Mouse (Mus musculus) monocyte, adult 2 months (primary cell): ENCODE measurements around the gene Ankrd9.

Source experiments
- DNase-seq, 2 experiments: peaks; one replicate each; pipeline ENCODE4 v3.0.0; 2022; ENCODE audit warnings: low spot score in 2 of 2, low read depth in 1 of 2

Ankrd9 gene

DNA sequence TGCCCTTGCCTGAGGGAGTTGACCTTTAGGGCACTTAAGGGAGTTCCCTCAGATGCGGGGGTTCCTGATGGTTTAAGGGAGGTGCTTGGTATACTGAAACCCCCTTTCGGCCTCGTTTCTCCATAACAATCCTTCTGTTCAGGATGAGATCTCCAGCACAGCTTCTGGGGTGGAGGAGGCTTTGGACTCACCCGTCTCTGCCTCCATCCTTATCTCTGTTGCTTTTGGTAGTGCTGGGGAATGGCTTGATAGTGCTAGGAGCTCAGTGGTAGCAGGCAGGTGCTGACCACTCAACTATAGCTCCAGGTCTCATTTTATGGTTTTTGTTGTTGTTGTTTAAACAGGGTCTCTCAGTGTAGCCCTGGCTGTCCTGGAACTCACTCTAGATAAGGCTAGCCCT lies 12.8 kb downstream of the Ankrd9 start:
- DNase-seq: no peak

DNA sequence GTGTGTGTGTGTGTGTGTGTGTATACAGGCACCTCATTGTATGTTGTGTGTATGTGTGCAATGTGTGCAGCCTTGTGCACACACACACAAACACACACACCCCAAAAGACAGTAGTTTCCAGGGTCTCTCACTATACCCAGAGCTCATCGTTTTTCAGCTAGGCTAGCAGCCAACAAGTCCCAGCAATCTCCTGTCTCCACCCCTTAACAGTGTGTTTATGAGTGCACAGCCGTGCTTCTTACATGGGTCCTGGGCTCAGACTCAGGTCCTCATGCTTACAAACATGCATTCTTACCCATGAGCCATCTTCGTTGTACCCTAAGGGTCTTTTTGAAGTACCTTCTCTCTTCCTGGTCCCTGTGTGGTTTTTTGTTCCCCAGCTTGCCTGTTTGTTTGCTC lies 13.3 kb downstream of the Ankrd9 start:
- DNase-seq: no peak

DNA sequence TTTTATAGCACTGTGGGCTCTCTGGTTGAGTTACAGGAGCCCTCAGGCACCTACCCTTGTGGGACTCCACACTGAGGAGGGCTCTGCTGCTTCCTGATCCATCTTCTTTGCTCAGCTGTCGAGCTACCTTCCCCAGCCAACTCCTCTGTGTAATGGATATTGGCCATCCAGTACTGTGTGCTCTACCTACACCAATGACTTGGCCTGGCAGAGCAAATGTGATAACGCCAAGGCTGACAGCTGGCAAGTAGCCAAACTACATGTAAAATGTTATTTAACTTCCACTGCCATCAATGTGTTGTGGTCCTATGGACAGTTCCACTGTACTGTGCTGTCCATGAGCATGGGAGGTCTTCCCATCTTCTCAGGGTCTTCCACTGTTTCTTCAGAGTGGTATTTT lies 16.9 kb downstream of the Ankrd9 start:
- no peak for DNase-seq

DNA sequence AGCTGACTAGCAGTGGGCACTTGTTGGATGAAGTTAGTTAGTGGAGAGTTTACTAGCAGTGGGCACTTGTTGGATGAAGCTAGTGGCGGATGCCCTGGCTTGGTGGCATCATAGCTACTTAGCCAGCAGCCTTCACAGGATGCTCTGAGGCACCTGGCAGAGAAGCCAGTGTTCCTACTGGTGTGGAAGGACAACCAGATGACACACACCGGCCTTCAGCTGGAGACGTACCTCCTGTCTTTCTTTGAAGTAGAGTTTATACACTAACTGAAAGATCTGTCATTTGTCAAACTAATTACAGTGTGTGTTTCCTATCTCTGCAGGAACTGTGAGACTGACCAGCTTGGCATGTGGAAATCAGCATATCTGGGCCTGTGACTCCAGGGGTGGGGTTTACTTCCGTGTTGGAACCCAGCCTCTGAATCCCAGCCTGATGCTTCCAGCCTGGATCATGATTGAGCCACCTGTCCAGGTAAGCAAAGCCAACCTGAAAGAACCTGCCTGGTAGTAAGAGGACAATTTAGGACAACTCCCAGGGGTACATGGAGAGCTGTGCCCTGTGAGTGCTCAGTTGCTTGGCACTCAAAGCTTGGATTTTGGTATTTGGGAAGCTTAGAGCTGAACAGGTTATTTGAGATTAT lies 24.4 kb downstream of the Ankrd9 start:
- DNase-seq: no peak

DNA sequence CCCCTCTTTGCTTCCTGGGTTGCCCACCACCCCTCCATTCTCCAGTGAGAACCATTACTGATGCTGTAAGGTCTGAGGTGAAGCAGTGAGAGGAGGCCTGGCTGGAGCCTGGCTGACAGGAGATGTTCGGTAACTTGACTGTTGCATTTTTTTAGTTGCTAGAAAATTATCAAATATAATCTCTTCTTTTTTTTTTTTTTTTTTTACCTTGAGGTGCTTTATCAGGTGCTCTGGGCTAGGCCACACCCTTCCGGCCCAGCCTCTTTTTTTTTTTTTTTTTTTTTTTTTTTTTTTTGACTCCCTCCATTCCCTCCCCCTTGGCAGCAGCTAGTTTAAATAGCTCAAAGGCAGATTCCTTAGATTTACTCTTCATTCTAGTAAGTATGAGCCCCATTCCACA lies 24.9 kb downstream of the Ankrd9 start:
- no peak for DNase-seq

DNA sequence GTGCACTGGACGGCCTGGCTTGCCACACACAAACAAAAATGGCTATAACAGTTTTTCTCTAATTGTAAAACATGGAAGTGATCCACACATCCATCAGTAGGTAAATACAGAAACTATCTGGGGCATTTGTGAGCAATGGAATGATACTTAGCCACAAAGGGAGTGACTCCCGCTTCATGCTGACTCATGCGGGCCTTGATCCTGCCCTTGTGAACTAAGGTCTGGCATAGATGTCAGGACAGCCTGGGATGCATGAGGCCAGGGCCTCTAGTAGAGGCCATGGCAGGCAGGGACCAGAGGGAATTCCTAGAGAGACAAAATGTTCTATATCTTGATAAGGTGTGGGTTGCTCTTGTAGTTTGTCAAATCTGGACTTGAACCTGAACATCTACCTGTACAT lies 25.4 kb downstream of the Ankrd9 start:
- no peak for DNase-seq

DNA sequence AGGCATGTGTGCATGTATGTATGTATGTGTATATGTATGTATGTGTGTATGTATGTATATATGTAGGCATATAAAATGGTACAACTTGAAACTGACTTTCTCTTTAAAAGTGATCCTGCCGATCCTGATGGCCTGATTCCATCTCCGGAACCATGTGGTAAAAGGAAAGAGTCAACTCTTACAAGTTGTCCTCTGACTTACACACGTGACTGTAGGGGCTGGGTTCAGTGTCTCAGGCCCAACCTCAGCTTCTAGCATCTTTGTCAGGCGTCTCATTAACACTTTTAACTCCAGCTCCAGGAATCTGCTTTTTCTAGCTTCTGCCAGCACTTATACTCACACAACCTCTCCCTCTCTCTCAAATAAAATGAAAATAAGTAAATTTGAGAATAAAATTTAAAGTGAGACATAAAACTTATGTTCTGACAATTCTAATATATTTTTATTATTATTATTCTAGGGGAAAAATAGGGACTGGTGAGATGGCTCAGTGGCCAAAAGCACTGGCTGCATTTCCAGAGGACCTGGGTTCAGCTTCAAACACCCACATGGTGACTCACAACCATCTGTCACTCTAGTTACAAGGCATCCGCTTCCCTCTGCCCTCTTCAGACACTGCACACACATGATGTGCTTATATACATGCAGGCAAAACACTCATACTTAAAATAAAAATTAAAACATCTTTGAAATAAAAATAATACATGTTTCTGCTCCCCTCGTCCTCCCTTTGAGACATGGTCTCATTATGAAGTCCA lies 26.0 kb downstream of the Ankrd9 start:
- DNase-seq: no peak

DNA sequence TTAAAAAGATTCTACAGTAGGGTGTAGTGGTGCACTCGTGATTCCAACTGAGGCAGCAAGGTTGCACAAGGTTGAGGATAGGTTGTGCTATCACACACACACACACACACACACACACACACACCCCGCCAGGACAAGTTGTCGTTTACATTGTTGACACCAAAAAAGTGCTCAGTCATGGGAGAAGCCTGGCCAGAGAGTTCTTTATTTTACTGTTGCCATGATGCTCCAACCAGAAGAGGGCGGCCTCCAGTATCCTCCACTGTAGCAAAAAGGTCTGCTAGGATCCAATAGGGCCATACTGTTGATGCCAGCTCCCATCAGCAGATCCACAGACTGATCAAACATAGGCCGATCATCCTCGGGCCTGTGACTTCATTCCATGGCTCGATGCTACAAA lies 27.6 kb downstream of the Ankrd9 start:
- DNase-seq: no peak

DNA sequence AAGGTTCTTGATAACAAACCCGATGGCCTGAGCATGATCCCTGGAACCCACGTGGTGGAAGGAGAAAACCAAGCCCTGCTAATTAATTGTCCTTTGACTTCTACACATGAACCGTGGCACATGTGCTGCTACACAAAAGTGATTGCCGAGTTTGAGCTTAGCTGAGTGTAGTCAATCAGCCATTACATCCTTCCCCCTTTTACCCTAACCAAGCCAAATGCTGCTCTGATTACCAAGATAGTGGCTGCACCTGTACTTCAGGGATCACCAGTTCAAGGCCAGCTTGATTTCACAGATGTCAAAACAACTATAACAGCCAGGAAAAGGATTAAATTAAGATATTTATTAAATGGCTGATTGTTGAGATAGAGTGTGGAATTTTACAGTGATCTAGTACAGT lies 28.7 kb downstream of the Ankrd9 start:
- DNase-seq: no peak

DNA sequence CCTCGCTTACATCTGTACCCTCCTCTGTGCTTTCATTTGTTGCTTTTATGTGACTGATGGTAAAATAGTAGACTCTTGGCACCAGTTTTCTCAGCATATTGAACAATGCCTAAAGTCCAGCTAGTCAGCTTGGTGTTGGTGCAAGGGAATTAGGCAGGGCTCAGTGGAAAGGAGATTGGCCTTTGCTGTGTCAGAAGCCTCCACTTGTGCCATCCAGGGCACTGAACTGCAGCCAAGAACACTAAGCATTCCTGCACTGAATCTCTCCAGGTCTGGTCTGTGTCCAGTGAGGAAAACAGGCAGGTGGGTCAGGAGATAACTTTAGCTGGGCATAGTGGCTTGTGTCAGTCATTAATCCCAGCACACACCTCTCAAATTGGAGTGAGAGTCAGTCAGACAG lies 29.4 kb downstream of the Ankrd9 start:
- no peak for DNase-seq

DNA sequence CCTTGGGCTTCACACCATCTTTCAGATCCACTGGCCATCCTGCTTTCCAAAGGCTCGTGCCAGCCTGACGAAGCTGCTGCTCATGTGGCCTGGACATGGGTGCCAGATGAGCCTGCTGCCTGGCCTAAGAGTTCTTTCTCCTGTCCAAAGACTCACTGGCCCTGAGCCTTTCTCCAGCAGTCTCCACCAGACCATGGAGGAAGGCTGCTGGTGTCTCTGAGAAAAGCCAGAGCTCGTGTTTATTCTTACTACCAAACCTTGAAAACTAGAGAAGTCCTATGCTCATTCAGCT lies 30.0 kb downstream of the Ankrd9 start:
- no peak for DNase-seq

DNA sequence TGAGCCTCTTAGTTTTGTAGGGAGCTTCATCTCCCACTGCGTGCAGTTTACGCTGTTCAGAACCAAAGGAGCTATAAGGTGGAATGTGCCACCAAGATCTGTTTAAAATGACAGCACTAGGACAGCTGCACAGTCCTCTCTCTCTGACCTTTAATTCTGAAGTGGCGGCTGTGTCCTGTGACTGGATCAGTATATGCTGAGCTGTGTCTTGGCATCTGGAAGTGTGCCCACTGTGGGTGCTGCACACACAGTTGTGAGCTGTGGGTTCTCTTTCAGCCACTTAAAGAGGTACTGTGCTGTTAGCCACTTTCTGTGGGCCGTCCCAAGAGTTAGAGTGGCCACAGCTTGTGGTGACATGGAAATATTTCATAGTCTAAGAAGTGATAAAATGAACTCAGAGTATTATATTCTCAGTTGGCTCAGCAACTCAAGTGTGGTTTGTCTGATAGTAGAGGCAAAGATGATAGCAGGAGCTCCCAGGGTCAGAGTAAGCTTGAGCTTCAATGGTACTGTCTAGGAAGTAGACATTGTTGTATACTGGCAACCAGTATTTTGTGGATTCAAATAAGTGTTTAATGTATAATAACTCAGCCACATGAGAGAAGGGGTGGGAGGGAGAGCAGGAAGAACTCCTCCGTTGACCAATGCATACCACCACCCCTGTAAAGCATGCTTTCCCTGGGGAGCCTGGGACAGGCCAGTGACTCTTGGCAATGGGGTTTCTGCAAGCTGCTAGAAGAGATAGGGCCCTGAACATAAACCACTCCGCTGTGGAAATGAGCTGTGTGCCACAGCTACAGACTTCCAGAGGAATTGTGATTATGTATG lies 30.5 kb downstream of the Ankrd9 start:
- no peak for DNase-seq

DNA sequence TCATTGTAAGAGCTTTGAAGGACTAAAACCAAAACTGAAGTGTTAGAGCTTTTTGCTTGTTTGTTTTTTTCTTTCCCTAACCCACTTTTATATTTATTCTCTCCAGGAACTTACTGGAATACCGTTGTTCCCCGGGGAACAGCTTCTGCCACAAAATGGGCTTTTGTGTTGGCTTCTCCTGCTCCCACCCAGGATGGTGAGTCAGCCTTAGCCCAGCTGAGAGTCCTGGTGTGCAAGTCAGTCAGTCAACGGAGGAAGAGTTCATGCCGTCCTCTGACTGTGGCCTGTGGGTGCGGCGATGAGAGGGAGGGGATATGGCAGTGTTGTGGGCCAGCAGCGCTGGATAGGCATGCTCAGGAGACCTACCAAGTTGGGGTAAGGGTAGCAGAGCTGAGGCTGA lies 32.6 kb downstream of the Ankrd9 start:
- no peak for DNase-seq

DNA sequence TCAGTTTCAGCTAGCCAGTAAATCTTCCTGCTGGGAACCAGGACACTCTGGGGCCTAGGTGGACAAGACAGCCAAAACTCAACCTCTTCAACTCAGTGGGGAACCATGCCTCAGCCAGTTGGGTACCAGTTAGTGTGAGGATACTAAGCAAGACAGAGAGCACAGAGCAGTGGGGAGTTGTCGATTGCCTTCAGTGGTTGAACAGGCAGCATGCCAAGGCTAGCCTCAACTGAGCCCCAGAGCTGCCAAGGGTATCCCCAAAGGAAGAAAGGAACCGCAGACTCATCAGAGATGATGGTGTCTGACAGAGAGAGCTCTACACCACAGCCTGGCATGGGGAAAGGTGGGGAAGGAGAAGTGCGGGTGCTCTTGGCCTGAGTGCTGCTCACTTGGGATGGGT lies 38.0 kb downstream of the Ankrd9 start:
- DNase-seq: no peak

DNA sequence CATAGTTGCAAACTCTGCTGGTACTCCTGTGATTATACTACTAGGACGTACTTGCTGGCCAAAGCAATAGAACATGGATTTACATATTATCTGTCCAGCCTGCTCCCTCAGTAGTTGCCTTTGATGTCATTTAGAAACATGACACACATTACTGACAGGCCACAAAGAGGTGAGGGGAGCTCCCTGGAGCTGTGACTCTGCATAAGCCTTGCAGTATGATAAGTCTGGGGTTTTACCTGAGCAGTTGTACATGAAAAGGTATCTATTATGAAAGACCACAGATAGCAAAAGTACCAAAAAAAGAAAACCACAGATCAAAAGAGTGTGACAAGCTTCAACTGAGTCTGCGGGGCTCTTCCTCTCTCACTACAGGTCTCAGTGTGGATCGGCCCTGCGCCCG lies 39.5 kb downstream of the Ankrd9 start:
- no peak for DNase-seq

DNA sequence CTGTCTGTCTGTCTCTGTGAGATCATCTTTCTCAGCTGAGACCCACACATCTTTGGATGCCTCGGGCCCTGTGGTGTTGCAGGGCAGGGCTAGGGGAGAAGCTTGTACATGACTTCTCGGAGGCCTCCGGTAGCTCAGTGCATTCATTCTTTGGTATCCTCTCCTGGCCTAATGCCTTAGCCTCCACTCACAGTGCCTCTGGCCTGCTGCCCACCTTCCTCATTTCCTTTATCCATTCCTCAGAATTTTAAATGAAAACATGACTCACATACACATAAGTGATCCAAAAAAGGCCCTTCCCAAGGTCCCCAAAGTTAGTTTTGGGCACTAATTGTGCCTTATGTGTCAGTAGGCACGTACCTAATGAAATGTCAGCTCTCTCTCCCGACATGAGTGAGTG lies 41.3 kb downstream of the Ankrd9 start:
- no peak for DNase-seq

DNA sequence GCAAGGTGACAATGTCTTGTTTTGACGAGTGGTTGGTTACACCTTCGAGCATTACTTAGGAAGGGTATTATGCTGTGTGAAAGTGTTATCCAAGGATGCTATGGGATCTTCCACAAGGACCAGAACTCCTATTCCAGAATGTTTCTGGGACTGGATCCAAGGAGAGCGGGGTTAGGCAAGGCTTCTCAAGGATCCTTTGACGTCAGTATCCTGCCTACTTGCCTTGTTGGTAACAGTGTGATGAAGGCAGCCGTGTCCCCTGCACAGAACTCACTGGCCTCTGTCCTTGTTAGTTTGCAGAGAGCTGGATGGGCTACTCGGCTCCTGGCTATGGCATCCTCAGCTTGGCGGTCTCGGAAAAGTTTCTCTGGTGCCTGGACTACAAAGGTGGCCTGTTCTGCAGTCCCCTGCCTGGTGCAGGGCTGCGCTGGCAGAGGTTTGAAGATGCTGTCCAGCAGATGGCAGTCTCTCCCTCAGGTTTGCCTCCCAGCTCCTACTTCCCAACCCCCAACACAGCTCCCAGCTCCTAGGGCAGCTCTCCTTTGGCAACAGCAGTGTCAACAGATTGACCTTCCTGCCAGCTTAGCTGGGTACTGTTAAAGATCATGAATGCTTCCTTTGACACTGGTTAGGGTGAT lies 42.7 kb downstream of the Ankrd9 start:
- peak; percentile 11 to 28 for DNase-seq

DNA sequence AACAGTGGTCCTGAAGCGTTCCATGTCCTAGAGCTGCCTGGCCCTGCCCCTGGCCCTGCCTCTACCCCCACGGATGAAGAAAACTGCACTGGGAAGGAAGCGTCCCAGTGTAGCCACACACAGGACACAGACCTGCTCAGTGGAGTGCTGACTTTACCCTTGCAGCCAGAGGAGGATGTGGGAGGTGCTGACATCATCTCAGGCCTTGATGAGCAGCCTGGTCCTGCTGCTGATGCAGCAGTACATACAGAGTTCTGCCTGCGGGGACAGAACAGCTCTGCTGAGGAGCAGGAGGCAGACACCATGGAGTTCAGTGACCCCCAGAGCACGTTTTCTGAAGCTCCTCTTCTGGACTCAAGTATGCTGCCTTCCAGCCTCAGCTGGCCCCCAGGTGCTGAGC lies 46.0 kb downstream of the Ankrd9 start:
- DNase-seq: no peak
